Mouse (Mus musculus): Measurements from ENCODE around the gene Rplp0.
"Not testable (repeated sequence)": the region's sequence is repeated elsewhere in the genome, so short reads cannot be mapped to it uniquely, and the experiment has no call there.

DNA sequence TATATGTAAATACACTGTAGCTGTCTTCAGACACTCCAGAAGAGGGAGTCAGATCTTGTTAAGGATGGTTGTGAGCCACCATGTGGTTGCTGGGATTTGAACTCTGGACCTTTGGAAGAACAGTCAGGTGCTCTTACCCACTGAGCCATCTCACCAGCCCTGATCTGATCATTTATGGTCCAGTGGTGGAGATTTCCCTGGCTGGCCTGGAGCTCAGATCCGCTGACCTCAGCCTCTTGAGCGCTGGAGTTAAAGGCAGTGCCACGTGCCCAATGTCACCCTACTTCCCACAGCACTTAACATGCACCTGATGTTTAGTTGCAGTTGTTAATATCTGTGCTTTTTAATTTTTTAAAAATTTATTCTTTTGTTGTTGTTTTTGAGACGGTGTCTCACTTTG, 18.4 kb downstream of the Rplp0 start:
- TF ChIP-seq POLR2A (IDR thresholded peaks at IDR 0.05; ENCODE audit: insufficient read length, low read depth); TCF12 (IDR thresholded peaks at IDR 0.05; ENCODE audit: insufficient read depth, poor library complexity, severe bottlenecking); MAX (IDR thresholded peaks at IDR 0.05; ENCODE audit: low read depth); REST (IDR thresholded peaks at IDR 0.05; ENCODE audit: insufficient read depth, insufficient read length); USF1 (IDR thresholded peaks at IDR 0.05; ENCODE audit: low read depth); POLR2AphosphoS2 (IDR thresholded peaks at IDR 0.05; ENCODE audit: insufficient read length, low read depth); CEBPB (IDR thresholded peaks at IDR 0.05; ENCODE audit: insufficient read depth, poor library complexity, severe bottlenecking); E2F4 (IDR thresholded peaks at IDR 0.05; ENCODE audit: insufficient read depth); MYOG (IDR thresholded peaks at IDR 0.05; ENCODE audit: control insufficient read depth in 1 of 3, insufficient read depth in 1 of 3, insufficient read length in 2 of 3, low read depth in 2 of 3); TCF3 (IDR thresholded peaks at IDR 0.05; ENCODE audit: insufficient read length, low read depth): not testable (repeated sequence)
